Mouse (Mus musculus) brain, embryonic 14.5 days (tissue): ENCODE results near the gene Vps13c.

Experiments
- CTCF ChIP-seq: fragments of 200-500 bp; IDR thresholded peaks from 2 replicates; pipeline ENCODE4 v1.5.1; 2012; ENCODE audit warnings: inconsistent platforms, mild to moderate bottlenecking, moderate library complexity, borderline replicate concordance; ENCODE audit not compliant: insufficient read depth, insufficient read length; ENCODE audit errors: extremely low read depth
- POLR2A ChIP-seq: fragments of 200-500 bp; IDR thresholded peaks from 2 replicates; pipeline ENCODE4 v1.6.1; 2012; ENCODE audit warnings: mild to moderate bottlenecking, inconsistent platforms, borderline replicate concordance; ENCODE audit not compliant: poor library complexity, insufficient read depth, insufficient read length, severe bottlenecking; ENCODE audit errors: extremely low read depth

- no peak for TF ChIP-seq CTCF
- no peak for TF ChIP-seq POLR2A
Observed at GRCm38 (mm10) chr9:67863332-67863731, 23.1 kb downstream of the Vps13c start.
